Mouse (Mus musculus) ovary, adult 18-20 months (tissue): ENCODE measurements around the gene Psat1.

ENCODE experiments used
- DNase-seq: peaks from one replicate; pipeline ENCODE4 v3.0.0; 2022; ENCODE audit warnings: low spot score, mixed read lengths

Gene Psat1

GRCm38 (mm10) chr19:15864129-15864528 lies 83.0 kb downstream of the Psat1 start:
- no peak for DNase-seq

DNA sequence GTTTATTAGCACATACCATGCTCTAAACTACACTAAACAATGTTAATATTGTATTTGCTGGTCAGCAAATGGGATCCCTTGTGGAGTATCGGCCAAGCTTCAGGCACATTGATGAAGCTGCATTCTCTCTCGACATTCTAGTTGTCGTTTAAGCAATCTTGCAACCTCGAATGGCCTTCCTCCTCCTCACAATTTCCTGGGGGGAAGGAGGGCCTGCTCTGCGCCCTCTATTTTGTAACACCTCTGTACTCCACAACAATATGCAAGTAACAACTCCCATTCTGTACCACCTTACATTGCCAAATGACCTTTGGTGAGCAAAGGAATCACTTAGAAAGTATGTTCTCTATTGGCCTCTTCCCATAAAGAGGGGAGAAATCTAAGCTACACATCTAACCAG lies 91.8 kb downstream of the Psat1 start:
- no peak for DNase-seq
